Mouse (Mus musculus) E14TG2a.4 (cell line): ENCODE results near the gene Atad1.

Experiments
- CTCF ChIP-seq: conservative IDR thresholded peaks from 2 replicates; pipeline ENCODE4 v1.5.1; 2014; ENCODE audit warnings: low read length
- POU5F1 ChIP-seq: IDR thresholded peaks from 2 replicates; pipeline ENCODE4 v1.6.1; 2014; ENCODE audit warnings: low read length, borderline replicate concordance

DNA sequence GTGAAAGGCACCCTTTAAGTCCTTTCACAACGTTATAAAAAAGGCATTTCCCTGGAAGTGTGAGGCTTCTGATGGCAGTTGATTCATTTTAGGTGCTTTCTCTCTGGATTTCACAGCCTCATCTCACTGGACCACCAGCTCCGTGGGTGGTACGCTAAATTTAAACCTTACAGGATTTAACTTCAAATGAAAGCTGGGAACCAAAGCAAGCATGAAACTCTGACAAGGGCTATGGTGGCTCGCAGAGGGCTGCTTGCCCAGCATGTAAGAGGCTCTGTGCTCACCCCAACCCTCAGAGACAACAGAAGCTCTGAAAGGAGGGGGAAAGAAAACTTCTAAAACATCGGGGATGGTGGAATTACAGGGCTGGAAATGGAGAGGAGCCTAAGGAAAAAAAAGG, 51.9 kb downstream of the Atad1 start:
- TF ChIP-seq CTCF (no peak), POU5F1 (no peak)
